11 mouse cellular contexts compared by ENCODE assay signal in genomic region chr11:90187441-90187840, GRCm38 (mm10). TPM values are rescaled to one million over a fixed set of nuclear protein-coding genes. Genes with fewer than 3 reads are reported as not detected.
DNase-seq lines count a peak whose midpoint lies in the region; ATAC-seq lines count a peak whose summit lies in the region.
"Had no signal": no experiment of that assay in that cellular context is flagged by ENCODE, and none has a peak within 500 bp of the region (broad histone marks: within the 10 kb centered on the region; RNA-seq: fewer than 3 reads in every experiment).

Gene Gm45716, plus strand, starts transcription at chr11:90187683.

- H3K36me3 ChIP-seq in heart, embryonic 11.5 days (ENCODE audit: control insufficient read depth, insufficient read depth, low read length), result no peaks in the 10 kb centered on the region
- H3K36me3 ChIP-seq in embryonic facial prominence, embryonic 12.5 days, result no peaks in the 10 kb centered on the region
- no peaks in the 10 kb centered on the region for H3K36me3 ChIP-seq in midbrain, embryonic 15.5 days (replicated peaks)
- H3K36me3 ChIP-seq: limb, embryonic 13.5 days had no signal

- H3K9me3 ChIP-seq in heart, embryonic 11.5 days (replicated peaks; ENCODE audit: control insufficient read depth, low read length), result 0 out of 2 replicates have a peak, but pooled peaks cover 2% of the 10 kb centered on the region
- no peaks in the 10 kb centered on the region for H3K9me3 ChIP-seq in embryonic facial prominence, embryonic 12.5 days
- no peaks in the 10 kb centered on the region for H3K9me3 ChIP-seq in midbrain, embryonic 15.5 days
- H3K9me3 ChIP-seq: limb, embryonic 13.5 days had no signal

- intact Hi-C loops in left cerebral cortex, postnatal 36 days (cut with DNase I), result loop anchor here (10.0 kb wide), 1 partner anchor 107 kb away; no protein-coding TSS in a partner anchor

- WGBS in heart, embryonic 11.5 days (ENCODE audit: insufficient replicate concordance), result 81% methylated on average over 7 of the region's 7 CpGs
- WGBS in embryonic facial prominence, embryonic 12.5 days, result 79% methylated on average over 7 of the region's 7 CpGs
- 76% methylated on average over 7 of the region's 7 CpGs for WGBS in midbrain, embryonic 15.5 days

- ATAC-seq in heart, embryonic 11.5 days (replicated peaks; ENCODE audit: insufficient number of reproducible peaks, low FRiP score, low TSS enrichment), result no peak
- ATAC-seq in embryonic facial prominence, embryonic 12.5 days (ENCODE audit: insufficient number of reproducible peaks, insufficient read depth, low FRiP score, low TSS enrichment), result no peak
- no peak for ATAC-seq in hematopoietic stem cell, adult 5-6 weeks (replicated peaks in 1 of 2; ENCODE audit: insufficient read depth in 1 of 2, low FRiP score in 2 of 2, low TSS enrichment in 1 of 2, low read depth in 1 of 2, poor library complexity in 2 of 2, severe bottlenecking in 2 of 2)
- ATAC-seq in midbrain, embryonic 15.5 days (replicated peaks), result no peak

- H3K27ac ChIP-seq in heart, embryonic 11.5 days (ENCODE audit: low read depth, low read length), result no peak within 1 kb of the TSS
- no peak within 1 kb of the TSS for H3K27ac ChIP-seq in embryonic facial prominence, embryonic 12.5 days
- no peak within 1 kb of the TSS for H3K27ac ChIP-seq in midbrain, embryonic 15.5 days
- H3K27ac ChIP-seq: limb, embryonic 13.5 days had no signal

- no peak within 1 kb of the TSS for H3K9ac ChIP-seq in heart, embryonic 11.5 days (ENCODE audit: low read depth, low read length)
- H3K9ac ChIP-seq in embryonic facial prominence, embryonic 12.5 days, result no peak within 1 kb of the TSS
- no peak within 1 kb of the TSS for H3K9ac ChIP-seq in midbrain, embryonic 15.5 days
- H3K9ac ChIP-seq: limb, embryonic 13.5 days had no signal

- DNase-seq in heart, adult 11 months, result no peak
- no peak for DNase-seq in frontal cortex, adult 2 months (ENCODE audit: extremely low spot score in 1 of 2, low spot score in 1 of 2)
- no peak for DNase-seq in cerebellum, postnatal 10 days
- DNase-seq in left cerebral cortex, postnatal 36 days (ENCODE audit: low spot score in 2 of 2), result no peak
- DNase-seq: kidney, adult 11 months; right cerebral cortex, postnatal 4 days had no signal

- H3K4me2 ChIP-seq in heart, embryonic 11.5 days, result no peak within 1 kb of the TSS
- H3K4me2 ChIP-seq in embryonic facial prominence, embryonic 12.5 days (replicated peaks), result no peak within 1 kb of the TSS
- H3K4me2 ChIP-seq in midbrain, embryonic 15.5 days, result no peak within 1 kb of the TSS
- H3K4me2 ChIP-seq: limb, embryonic 13.5 days had no signal

- H3K4me1 ChIP-seq in heart, embryonic 11.5 days (ENCODE audit: control insufficient read depth, insufficient read depth, low read length), result no peaks in the 10 kb centered on the region
- H3K4me1 ChIP-seq in embryonic facial prominence, embryonic 12.5 days, result no peaks in the 10 kb centered on the region
- H3K4me1 ChIP-seq in midbrain, embryonic 15.5 days, result no peaks in the 10 kb centered on the region
- H3K4me1 ChIP-seq: limb, embryonic 13.5 days had no signal

- H3K4me3 ChIP-seq in heart, embryonic 11.5 days (ENCODE audit: low read depth, low read length), result no peak within 1 kb of the TSS
- no peak within 1 kb of the TSS for H3K4me3 ChIP-seq in embryonic facial prominence, embryonic 12.5 days
- H3K4me3 ChIP-seq in midbrain, embryonic 15.5 days, result no peak within 1 kb of the TSS
- H3K4me3 ChIP-seq: limb, embryonic 13.5 days had no signal

- no peaks in the 10 kb centered on the region for H3K27me3 ChIP-seq in heart, embryonic 11.5 days (ENCODE audit: control insufficient read depth, insufficient read depth, low read length)
- no peaks in the 10 kb centered on the region for H3K27me3 ChIP-seq in embryonic facial prominence, embryonic 12.5 days
- no peaks in the 10 kb centered on the region for H3K27me3 ChIP-seq in midbrain, embryonic 15.5 days (replicated peaks)
- H3K27me3 ChIP-seq: limb, embryonic 13.5 days had no signal

RNA-seq across cellular contexts. Expression of gene Gm45716, which starts in this region (rescaled TPM):
- polyA plus RNA-seq in heart, embryonic 11.5 days (2014; fragmentation: Nextera tagmentation; extraction: Ambion mirVana), result 50.9 TPM in 2 replicates
- 13.6 and 13.7 TPM in 2 replicates for polyA plus RNA-seq in embryonic facial prominence, embryonic 12.5 days (2016; fragmentation: Nextera tagmentation; extraction: Ambion mirVana)
- 3.8 and 11.2 TPM in 2 replicates for total RNA-seq in hematopoietic stem cell, adult 5-6 weeks (2017)
- polyA plus RNA-seq in midbrain, embryonic 15.5 days (2015; fragmentation: Nextera tagmentation; extraction: Ambion mirVana), result 21.3 and 23.6 TPM in 2 replicates
- 9.4 and 10.3 TPM in 2 replicates for polyA plus RNA-seq in frontal cortex, adult 2 months (2012; rRNA removed)
- 1 to 10 TPM; 3.6 to 4.4 TPM for total RNA-seq in left cerebral cortex, postnatal 36 days (2021)
